Mouse (Mus musculus) ovary, postnatal 14 days (tissue): ENCODE measurements around the gene Mecp2.
"Not testable (repeated sequence)": the region's sequence is repeated elsewhere in the genome, so short reads cannot be mapped to it uniquely, and the experiment has no call there.

Experiments used
- DNase-seq: peaks from one replicate; pipeline ENCODE4 v3.0.0; 2022; ENCODE audit warnings: low spot score

Mecp2 gene

GRCm38 (mm10) chrX:74135263-74135662 is at the start of gene Mecp2:
Gene Mecp2 (minus strand): TSS chrX:74135363.
- DNase-seq = not testable (repeated sequence)

- DNase-seq = no peak
Observed at GRCm38 (mm10) chrX:74176959-74177358, 41.8 kb upstream of the Mecp2 start, which contains the start of gene Tktl1. Gene Tktl1 (plus strand): TSS chrX:74177259.

GRCm38 (mm10) chrX:74167738-74168137 is 32.6 kb upstream of the Mecp2 start, which contains the start of gene Tex28:
Gene Tex28 (minus strand): TSS chrX:74167838.
- no peak for DNase-seq

DNA sequence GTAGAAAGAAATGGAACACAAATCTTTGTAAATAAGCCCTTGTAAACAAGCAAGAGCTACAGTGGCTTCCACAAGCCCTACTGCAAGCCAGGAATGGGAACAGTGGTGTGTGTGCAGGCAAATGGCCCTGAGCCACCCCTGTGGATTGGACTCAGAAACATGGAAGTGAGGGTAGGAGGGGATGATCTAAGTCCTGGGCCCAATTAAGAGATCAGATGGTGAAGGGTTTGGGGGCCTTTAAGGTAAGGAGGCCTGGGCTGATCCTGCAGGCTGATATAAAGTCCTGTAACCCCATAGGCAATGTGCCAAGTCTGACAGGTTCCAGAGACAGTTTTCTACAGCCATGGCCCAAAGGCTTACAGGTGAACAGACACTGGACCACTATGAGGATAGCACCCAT is 8.0 kb downstream of the Mecp2 start, which contains the start of gene Opn1mw:
Gene Opn1mw (plus strand): TSS at position 301 of the 400 bp plus-strand sequence.
- no peak for DNase-seq

DNA sequence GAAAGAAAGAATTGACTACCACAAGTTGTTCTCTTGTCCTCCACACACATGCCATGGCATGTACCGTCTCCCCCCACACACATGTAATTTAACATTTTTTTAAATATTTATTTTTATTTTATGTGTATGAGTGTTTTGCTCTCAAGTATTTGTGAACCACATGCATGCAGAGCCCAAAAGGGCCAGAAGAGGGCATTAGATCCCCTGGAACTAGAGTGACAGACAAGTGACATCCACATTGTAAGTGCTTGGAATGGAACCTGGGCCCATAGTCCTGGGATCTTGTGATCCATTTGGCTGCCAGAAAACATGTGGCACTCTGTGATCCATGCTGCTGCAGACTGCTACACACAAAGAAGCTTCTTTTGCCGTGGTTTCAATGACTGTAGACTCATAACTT is 10.2 kb downstream of the Mecp2 start:
- DNase-seq = no peak

DNA sequence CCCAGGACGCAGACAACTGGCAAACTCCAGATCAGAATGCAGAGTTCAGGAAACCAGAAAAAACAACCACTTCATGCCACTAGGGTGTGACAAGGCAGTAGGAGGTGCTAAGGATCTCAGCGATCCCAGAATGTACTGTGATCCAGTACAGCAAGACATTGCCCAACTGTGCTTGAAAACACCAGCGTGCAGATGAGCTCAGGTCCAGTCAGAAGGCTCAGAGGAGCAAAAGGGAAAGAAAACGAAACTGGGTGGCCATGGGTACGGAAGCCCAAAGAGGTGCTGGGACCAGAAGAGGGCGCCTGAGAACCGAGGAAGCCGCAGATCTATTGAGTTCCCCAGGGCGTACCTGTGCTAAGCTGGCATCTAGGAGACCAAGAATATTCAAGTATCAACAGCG is 19.7 kb downstream of the Mecp2 start:
- peak; percentile 29 for DNase-seq

GRCm38 (mm10) chrX:74114036-74114435 is 21.1 kb downstream of the Mecp2 start:
- no peak for DNase-seq

DNA sequence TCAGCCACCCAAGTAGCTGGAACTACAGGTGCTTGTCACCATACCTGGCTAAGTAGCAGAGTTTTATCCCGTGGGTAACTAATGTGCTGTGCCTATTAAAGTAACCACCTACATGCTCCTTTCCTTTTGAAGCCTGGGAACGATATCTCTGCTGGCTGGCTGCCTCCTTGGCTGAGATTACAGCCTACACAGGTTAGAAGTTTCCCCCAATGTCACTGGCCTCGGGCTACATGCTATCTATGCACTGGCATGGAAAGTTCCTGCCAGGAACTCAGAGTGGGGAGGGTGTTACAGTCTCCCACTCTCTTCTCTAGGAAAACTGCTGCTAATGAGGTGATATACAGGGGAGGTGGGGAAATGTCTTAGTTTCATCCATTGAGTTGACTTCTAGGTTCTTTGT is 26.4 kb downstream of the Mecp2 start:
- DNase-seq = no peak

DNA sequence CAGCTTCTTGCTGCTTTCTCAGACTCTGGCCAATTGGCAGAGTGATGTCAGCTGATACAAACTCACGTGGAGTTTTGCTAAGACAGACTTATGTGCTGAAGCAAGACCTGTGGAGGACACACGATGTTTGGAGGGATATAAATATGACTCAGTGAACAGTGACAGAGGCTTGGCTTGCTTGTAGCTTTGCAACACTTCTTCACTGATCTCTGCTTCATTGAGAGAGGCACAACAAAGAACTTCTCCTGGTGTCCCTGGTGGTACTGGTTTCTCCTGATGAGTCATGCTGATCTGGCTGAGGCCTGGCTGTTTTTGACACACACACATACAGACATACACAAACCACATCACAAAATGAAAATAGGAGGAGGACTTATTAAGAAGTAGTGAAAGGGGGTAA is 29.2 kb downstream of the Mecp2 start:
- DNase-seq = no peak

- DNase-seq = no peak
Observed at GRCm38 (mm10) chrX:74103457-74104188, 31.5 kb downstream of the Mecp2 start.

DNA sequence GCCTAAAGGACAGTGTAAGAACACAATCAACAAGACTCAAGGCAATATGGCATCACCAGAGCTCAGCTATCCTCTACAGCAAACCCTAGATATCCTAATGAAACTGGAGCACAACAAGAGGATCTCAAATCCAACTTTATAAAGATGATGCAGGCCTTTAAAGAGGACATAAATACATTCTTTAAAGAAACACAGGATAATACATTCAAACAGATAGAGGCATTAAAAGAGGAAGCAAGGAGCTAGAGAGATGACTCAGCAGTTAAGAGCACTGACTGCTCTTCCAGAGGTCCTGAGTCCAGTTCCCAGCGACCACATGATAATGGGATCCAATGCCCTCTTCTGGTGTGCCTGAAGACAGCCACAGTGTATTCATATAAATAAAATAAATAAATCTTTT is 40.0 kb downstream of the Mecp2 start:
- no peak for DNase-seq

GRCm38 (mm10) chrX:74085601-74086038 is 49.5 kb downstream of the Mecp2 start:
- peak; percentile 88 for DNase-seq

DNA sequence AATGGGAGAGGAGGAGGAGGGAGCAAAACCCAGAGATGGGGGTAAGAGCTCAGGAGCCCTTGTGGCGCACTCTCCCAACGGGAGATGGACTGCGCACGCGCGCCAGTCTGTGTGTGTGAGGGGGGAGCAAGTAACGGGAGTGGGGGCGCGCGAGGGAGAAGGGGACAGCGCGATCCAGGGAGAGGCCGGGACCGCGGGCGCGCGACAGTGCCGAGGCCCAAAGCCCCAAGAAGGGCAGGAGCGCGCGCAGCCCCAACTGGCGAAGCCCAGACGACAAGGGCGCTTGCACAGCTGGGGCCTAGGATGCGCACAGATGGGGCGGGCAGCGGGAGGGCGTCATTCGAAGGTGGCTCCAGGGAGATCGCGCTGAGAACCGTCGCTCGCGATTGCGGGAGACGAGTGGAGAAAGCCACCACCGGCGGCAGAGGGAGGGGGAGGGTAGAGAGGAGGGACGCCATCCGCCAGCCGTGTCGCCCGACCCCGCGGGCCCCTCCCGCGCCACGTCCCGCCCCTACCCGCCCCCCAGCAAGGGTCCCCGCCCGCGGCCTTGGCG is 50.1 kb downstream of the Mecp2 start:
- peak; percentile 37 for DNase-seq

GRCm38 (mm10) chrX:74084276-74084837 is 50.8 kb downstream of the Mecp2 start:
- DNase-seq = no peak

DNA sequence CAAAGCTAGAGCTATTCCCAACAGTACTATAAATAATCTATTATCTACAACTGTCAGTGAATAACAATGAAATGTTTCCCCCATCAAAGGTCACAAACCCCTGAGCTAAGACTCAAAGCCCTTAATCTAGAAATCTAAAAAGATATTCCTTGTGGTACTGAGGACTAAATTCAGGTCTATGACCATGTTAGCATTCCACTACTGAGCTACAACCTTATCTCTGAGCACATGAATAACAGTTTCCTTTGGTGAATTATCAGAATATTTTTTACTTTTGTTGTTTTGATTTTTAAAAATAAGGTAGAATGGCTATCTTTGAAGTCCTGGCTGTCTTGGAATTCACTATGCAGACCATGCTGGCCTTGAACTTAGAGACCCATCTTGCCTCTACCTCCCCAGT is 64.4 kb downstream of the Mecp2 start:
- DNase-seq = no peak

DNA sequence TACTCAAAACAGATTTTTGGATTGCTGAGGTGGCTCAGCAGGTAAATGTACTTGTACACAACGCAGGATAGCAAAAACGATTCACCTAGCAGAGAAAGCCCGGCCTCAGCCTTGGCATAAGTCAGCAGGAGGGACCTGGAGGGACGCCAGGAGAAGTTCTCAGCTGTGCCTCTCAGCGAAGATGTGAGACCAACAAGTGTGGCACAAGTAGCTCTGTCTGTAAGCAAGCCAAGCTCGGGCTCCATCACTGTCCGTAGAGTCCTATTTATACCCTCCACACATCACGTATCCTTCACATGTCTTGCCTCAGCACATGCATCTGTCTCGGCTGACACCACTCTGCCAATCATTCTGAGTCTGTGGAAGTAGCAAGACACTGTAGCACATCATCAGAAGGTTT is 67.3 kb downstream of the Mecp2 start:
- DNase-seq = no peak

DNA sequence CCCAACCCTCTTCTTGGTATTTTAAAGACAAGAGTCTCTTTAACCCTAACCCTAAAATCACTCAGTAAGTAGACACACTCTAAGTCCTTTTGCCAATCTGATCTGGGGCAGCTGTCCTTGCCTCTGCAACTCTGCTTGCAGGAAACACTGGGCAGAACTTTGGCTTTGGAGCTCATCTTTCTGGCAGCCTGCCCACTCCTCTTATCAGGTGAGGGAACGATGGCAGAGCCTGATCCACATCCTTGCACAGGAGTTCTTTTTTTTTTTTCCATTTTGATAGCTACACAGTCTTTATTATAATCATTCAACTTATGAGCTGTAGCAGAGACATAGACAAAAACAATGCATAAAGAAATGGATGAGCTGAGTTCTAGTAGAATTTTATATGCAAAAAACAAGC is 90.1 kb downstream of the Mecp2 start:
- no peak for DNase-seq

DNA sequence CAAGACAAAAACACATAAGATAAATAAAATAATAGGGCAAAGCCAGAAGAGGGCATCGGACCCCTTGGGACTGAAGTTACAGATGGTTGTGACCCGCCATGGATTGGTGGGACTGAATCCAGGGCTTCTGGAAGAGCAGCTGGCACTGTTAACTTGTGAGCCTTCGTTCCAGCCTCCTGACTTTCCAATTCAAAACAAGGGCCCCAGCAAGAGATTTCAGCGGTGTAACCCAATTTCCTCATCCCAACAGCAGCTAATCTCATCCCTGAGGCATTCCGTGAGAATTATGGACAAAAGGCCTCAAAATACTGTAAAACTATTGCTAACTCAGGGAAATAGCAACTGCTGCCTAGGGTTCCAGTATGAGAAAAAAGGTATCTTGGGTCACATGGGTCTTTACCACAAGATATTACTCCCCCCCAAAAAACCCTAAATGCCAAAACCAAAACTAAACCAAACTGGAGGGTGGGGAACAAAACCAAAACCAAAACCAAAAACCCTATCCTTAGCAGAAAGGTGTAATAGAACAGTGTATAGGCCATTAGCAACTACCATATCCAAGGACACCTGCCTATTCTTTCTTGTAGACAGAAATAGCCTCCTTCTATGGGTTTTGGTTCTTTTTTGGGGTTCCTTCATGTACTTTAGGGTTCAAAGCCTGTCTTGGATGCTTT is 97.3 kb downstream of the Mecp2 start:
- no peak for DNase-seq

GRCm38 (mm10) chrX:74030000-74030399 is 105.2 kb downstream of the Mecp2 start:
- DNase-seq = no peak

GRCm38 (mm10) chrX:74023188-74024049 is 111.7 kb downstream of the Mecp2 start, which contains the start of gene Irak1:
Gene Irak1 (minus strand): TSS chrX:74023918.
- DNase-seq = peak; percentile 73

GRCm38 (mm10) chrX:74022795-74023187 is 112.4 kb downstream of the Mecp2 start:
- DNase-seq = no peak

- DNase-seq = no peak
Observed at GRCm38 (mm10) chrX:74014597-74014996, 120.6 kb downstream of the Mecp2 start.
